Mouse (Mus musculus): ENCODE measurements around the gene Rybp.

GRCm38 (mm10) chr6:100331055-100331454, 43.8 kb upstream of the Rybp start:
- no peak for TF ChIP-seq CTCF (IDR thresholded peaks at IDR 0.05; ENCODE audit: low read depth)
- TF ChIP-seq EP300 (optimal IDR thresholded peaks at IDR 0.05) = no peak
